Mouse (Mus musculus) right cerebral cortex, postnatal 36 days (tissue): ENCODE measurements around the gene Efcab11.
A peak's percentile ranks its signal among the peaks of the same experiment; 100 is the strongest.

Source experiments
- DNase-seq, 2 experiments: peaks; one replicate each; pipeline ENCODE4 v3.0.0; 2022; ENCODE audit warnings: low spot score in 2 of 2, mixed read lengths in 1 of 2

Efcab11 gene

DNA sequence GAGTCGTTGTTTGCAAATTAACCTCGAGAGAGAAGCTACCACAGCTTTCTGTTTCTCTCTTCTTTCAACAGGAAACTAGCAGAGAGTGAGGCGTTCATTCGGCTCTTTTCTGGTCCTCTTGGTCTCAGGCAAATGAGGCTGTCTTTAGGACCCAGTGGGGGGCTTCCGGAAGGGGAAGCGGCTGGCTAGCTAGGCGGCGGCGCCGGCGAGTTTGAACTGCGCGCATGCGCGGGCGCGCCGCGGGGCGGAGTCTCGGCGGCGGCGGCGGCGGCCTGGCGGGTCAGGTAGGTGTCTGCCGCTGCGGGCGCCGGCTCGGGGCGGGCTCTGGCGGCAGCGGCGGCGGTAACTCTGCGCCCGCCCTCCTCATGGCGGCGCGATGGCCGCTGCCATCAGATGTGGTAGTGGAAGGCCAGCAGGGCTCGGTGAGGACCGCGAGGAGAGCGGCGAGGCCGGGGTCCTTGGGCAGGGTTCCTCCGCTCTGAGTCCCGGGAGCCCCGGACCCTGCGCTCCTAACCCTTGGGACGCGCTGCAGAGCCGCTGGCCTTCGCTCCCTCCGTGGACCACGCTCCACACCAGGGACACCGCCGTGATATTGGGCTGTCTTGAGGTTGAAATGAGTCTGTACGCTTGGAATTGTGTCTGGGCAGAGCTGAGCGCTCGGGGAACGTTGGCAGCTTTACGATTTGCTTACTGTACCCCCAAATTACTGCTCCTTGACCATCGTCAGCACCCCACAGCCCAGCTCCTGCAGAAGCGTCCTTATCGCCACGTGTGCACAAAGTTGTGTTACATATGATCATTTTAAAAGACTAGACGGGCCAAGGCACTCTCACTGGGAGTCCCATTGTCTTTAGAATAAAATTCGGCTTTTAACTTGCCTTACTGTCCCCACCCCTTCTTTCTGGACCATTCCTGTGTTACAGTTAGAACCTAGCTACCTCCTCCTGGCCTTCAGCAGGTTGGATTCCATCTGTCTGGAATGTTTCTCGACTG, at the start of gene Efcab11, which contains the start of gene Tdp1:
TSS of gene Efcab11 (minus strand) at position 171 of the 993 bp plus-strand sequence.
TSS of gene Tdp1 (plus strand) at position 249 of the 993 bp plus-strand sequence.
- peak; percentile 85 to 86 for DNase-seq

GRCm38 (mm10) chr12:99933630-99934029, 49.4 kb upstream of the Efcab11 start:
- no peak for DNase-seq

DNA sequence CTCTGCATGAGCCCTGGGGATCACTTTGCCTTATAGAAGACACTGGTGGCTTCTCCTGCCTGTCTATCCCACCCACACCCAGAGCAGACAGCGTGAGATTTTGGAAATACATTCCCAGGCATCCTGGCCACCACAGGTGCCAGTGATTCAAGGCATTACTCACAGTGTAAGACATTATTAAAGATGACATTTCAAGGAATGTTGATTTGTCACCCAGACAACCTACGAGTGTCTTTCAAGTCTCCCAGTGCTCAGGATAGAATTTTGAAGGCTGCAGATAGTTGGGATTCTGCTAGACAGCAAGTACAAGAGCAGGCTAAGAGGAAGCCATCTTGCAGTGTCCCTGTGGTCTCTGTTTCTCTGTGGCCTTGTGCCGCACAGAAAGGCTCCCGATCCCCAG, 48.0 kb upstream of the Efcab11 start:
- DNase-seq, result peak in 1 of 2 experiments; percentile 27

GRCm38 (mm10) chr12:99929160-99929559, 44.9 kb upstream of the Efcab11 start:
- no peak for DNase-seq

DNA sequence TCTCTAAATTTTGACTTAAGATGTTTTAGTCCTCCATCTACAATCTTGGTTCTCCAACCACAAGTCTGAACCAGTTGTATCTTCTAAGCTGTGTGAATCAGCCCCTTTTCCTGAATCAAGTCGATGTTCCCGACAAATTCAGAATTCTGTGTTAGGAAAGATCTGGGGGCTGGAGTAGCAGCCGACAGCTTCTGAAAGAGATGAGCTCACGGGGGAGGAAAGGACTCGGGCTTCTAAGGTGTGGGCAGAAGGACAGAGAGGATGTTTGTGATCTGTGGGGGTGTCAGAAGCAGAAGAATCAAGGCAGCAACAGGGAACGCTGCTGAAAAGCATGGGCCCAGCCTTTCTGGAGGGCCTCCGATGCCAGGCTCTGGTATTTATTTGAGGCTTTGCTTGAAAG, 44.1 kb upstream of the Efcab11 start:
- DNase-seq, result peak; percentile 46 to 78

- DNase-seq, result no peak
These were observed 39.5 kb upstream of the Efcab11 start for GRCm38 (mm10) chr12:99923703-99924102.

- DNase-seq, result peak in 1 of 2 experiments; percentile 41
These were observed 38.9 kb upstream of the Efcab11 start for GRCm38 (mm10) chr12:99923131-99923606.

DNA sequence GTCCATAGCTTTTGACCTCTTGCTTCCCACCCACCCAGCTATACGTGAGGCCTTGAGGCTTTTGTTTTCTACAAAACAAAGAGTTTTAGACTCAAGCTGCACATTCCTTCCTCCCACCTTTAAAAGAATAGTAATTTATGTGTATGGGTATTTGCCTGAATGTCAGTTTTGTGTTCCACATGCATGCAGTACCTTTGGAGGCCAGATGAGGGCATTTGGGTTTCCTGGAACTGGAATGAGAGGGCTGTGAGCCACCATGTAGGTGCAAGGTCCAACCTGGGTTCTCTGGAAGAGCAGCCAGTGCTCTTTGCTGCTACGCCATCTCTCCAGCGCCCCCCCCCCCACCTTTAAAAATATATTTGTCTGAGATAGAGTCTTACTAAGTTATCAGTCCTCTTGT, 36.8 kb upstream of the Efcab11 start:
- DNase-seq, result no peak

GRCm38 (mm10) chr12:99919636-99920035, 35.4 kb upstream of the Efcab11 start:
- no peak for DNase-seq

DNA sequence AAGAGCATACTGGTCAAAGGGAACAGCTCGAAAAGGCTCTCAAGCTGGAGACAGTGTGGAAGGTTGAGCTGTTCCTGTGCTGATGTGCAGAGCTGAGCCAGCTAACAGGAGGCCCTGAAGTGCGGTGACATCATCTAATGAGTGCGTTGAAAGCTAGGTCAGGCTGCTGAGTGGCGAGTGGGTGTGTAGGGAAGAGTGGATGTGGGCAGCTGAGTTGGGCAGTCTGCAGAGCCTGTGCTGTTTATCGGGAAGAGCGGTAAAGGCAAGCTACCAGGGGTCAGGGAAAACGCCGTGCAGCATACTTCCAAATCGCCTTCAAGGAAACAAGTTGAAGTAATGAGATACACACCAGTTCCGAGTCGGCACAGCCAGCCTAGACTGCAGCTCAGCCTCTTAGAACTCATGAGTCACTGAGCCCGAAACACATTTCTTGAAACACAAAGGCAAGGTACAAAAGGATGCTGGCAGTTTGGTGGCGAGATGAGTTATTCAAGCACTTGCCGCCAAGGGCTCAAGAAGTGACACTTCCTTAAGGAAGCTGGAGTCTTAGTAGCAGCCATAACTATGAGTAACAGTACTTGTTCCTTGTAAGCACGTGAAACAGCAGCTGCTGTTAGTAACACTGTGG, 33.7 kb upstream of the Efcab11 start:
- DNase-seq, result peak; percentile 60 to 73

- DNase-seq, result no peak
These were observed 27.2 kb upstream of the Efcab11 start for GRCm38 (mm10) chr12:99911466-99911865.

DNA sequence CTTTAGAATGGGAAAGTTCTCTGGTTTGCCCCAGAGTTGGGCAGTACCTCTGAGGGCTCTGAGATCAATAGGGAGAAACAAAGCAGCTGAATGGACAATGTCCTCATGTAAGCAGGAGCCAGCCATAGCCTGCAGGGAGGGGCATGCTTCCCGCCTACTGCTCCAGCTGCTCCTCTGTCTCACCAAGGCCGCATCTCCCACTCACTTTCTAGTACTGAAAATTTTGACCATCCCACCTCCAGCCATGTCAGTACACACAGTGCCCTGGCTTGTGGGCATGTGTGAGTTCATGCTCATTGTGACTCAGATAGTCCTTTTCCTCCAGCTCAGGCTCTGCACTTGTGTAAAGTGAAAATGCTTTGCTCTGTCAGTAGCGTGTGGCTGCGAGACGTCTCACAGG, 20.3 kb upstream of the Efcab11 start:
- DNase-seq, result no peak

DNA sequence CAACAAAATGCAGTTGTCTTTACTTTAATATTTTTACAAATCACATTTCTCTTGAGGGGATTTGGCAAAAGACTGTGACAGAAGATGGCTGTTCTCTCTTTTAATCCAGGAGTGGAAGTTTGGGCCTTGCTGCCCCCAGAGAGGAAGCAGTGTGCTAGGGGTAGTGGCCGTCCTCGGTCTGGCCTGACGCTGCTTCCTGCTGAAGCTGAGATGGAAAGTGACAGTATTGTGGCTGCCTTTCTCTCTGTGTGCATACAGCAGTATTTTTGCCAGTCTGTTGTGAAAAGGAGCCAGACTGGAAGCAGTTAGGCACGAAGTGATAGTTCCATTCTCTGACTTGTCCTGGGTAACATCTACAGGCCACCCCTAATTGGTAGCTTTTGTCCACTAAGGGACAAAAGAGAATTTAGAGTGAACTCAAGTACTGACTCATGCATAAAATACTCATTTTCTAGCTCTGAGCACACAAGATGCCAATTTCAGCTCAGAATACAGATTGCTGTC, 18.7 kb upstream of the Efcab11 start:
- no peak for DNase-seq

- DNase-seq, result no peak
These were observed 18.0 kb upstream of the Efcab11 start for GRCm38 (mm10) chr12:99901973-99902866.

- DNase-seq, result no peak
These were observed 15.8 kb upstream of the Efcab11 start for GRCm38 (mm10) chr12:99899991-99900390.

DNA sequence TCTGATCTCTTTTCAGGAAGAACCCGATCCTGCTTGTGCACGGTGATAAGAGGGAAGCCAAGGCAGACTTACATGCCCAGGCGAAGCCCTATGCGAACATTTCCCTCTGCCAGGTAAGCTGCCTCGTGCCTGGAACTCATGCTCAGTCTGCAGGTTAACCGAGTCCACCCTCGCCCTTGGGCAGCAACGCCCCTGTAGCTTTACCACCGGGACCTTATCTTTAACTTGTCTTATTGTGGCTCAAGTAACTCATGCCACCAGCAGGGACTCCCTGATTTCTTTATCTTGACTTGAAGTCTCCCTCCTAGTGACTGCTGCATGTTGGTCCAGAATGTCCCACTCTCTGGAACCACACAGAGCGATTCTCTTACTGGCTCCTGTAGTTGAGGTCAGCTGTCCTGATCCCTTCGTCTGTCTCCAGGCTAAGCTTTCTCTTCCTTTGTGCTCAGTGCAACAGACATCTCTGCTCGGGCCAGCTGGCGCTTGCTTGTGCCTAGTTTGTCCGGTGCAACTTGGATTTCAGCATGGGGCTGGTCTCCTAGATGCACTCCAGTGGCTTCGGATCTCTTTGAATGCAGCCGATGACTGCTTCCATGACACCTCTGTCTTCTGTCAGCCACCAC, 14.1 kb upstream of the Efcab11 start:
- no peak for DNase-seq

DNA sequence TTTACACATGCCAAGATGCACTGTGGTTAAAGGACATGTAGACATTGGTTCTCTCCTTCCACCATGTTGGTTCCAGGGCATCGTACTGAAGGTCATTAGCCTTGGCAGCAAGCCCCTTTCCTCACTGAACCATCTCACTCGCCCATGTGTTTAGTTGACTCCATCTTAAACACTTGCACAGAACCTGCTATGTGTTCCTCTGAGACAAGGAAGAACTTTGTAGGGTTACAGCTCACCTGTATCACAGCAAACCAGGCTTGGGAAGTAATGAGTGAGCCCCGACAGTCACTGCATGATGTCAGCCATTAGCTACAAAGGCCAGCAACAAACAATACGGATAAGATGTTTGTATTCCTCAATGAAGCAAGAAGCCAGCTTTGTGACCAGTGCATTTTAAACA, 13.6 kb upstream of the Efcab11 start:
- DNase-seq, result no peak

- no peak for DNase-seq
These were observed 1.2 kb upstream of the Efcab11 start for GRCm38 (mm10) chr12:99885282-99885901.

- no peak for DNase-seq
These were observed 530 bp downstream of the Efcab11 start for GRCm38 (mm10) chr12:99883713-99884105.

GRCm38 (mm10) chr12:99883000-99883712, 1.1 kb downstream of the Efcab11 start:
- peak; percentile 80 to 82 for DNase-seq
